ENCODE assay signal across 38 mouse cellular contexts in genomic region chr4:120044612-120045011, GRCm38 (mm10). TPM values are rescaled to one million over a fixed set of nuclear protein-coding genes. Genes with fewer than 3 reads are reported as not detected.
DNase-seq lines count a peak whose midpoint lies in the region; ATAC-seq and TF ChIP-seq lines count a peak whose summit lies in the region.
"Had no signal": no experiment of that assay in that cellular context is flagged by ENCODE, and none has a peak within 500 bp of the region (broad histone marks: within the 10 kb centered on the region; RNA-seq: fewer than 3 reads in every experiment).

No protein-coding gene starts in this region.

- no peaks in the 10 kb centered on the region for H3K9me3 ChIP-seq in forebrain, embryonic 14.5 days (replicated peaks; ENCODE audit: control insufficient read depth, low read length)
- no peaks in the 10 kb centered on the region for H3K9me3 ChIP-seq in forebrain, embryonic 12.5 days
- no peaks in the 10 kb centered on the region for H3K9me3 ChIP-seq in midbrain, embryonic 16.5 days (replicated peaks; ENCODE audit: control insufficient read depth, low read length, poor library complexity, severe bottlenecking)
- no peaks in the 10 kb centered on the region for H3K9me3 ChIP-seq in midbrain, embryonic 13.5 days
- no peaks in the 10 kb centered on the region for H3K9me3 ChIP-seq in CH12.LX (replicated peaks; ENCODE audit: low read length)
- no peaks in the 10 kb centered on the region for H3K9me3 ChIP-seq in stomach, postnatal 0 days (ENCODE audit: control insufficient read depth, low read length)
- H3K9me3 ChIP-seq: embryonic facial prominence, embryonic 12.5 days; heart, embryonic 12.5 days; liver, embryonic 12.5 days; midbrain, embryonic 15.5 days; neural tube, embryonic 12.5 days had no signal

- TF ChIP-seq EP300 in CH12.LX (IDR thresholded peaks at IDR 0.05; ENCODE audit: low read length): no peak
- TF ChIP-seq EP300 in stomach, postnatal 0 days (optimal IDR thresholded peaks at IDR 0.05): no peak

- dilution Hi-C loops in CH12.LX (cut with MboI; ENCODE audit: extremely low pct_ligation_motif_present, extremely low pct_unique_long_range_greater_than_20kb, low sequenced_read_pairs): no loop called here

- no peaks in the 10 kb centered on the region for H3K27me3 ChIP-seq in forebrain, embryonic 14.5 days (replicated peaks; ENCODE audit: control insufficient read depth, insufficient read depth, low read length)
- no peaks in the 10 kb centered on the region for H3K27me3 ChIP-seq in forebrain, embryonic 12.5 days
- H3K27me3 ChIP-seq in midbrain, embryonic 16.5 days (ENCODE audit: control insufficient read depth, insufficient read depth, low read depth, low read length): no peaks in the 10 kb centered on the region
- H3K27me3 ChIP-seq in midbrain, embryonic 13.5 days: no peaks in the 10 kb centered on the region
- H3K27me3 ChIP-seq in CH12.LX (replicated peaks): no peaks in the 10 kb centered on the region
- H3K27me3 ChIP-seq in stomach, postnatal 0 days (ENCODE audit: control insufficient read depth, insufficient read depth, low read length): no peaks in the 10 kb centered on the region
- H3K27me3 ChIP-seq: embryonic facial prominence, embryonic 12.5 days; heart, embryonic 12.5 days; midbrain, embryonic 15.5 days; neural tube, embryonic 12.5 days; Patski had no signal

- 78% methylated on average over 5 of the region's 5 CpGs for WGBS in forebrain, embryonic 14.5 days
- 80% methylated on average over 5 of the region's 5 CpGs for WGBS in forebrain, embryonic 12.5 days
- WGBS in midbrain, embryonic 16.5 days: 78% methylated on average over 5 of the region's 5 CpGs
- 80% methylated on average over 5 of the region's 5 CpGs for WGBS in midbrain, embryonic 13.5 days
- 64% methylated on average over 5 of the region's 5 CpGs for WGBS in olfactory bulb, adult 2 months
- WGBS in stomach, postnatal 0 days: 79% methylated on average over 5 of the region's 5 CpGs

- no peak for TF ChIP-seq RAD21 in CH12.LX (IDR thresholded peaks at IDR 0.05; ENCODE audit: low read depth, low read length)

- H3K36me3 ChIP-seq in forebrain, embryonic 14.5 days (ENCODE audit: control insufficient read depth, insufficient read depth, low read length): no peaks in the 10 kb centered on the region
- no peaks in the 10 kb centered on the region for H3K36me3 ChIP-seq in forebrain, embryonic 12.5 days (replicated peaks)
- H3K36me3 ChIP-seq in midbrain, embryonic 16.5 days (ENCODE audit: control insufficient read depth, insufficient read depth, low read length): no peaks in the 10 kb centered on the region
- H3K36me3 ChIP-seq in midbrain, embryonic 13.5 days: no peaks in the 10 kb centered on the region
- H3K36me3 ChIP-seq in CH12.LX (replicated peaks in 1 of 2; ENCODE audit: control insufficient read depth in 1 of 2, insufficient read depth in 1 of 2, low read length in 1 of 2): peaks cover 3 to 78% of the 10 kb centered on the region in 2 experiments
- no peaks in the 10 kb centered on the region for H3K36me3 ChIP-seq in stomach, postnatal 0 days (ENCODE audit: control insufficient read depth, insufficient read depth, low read length)
- H3K36me3 ChIP-seq: embryonic facial prominence, embryonic 12.5 days; heart, embryonic 12.5 days; liver, embryonic 12.5 days; midbrain, embryonic 15.5 days; neural tube, embryonic 12.5 days had no signal

- no peak overlapping the region for H3K4me2 ChIP-seq in forebrain, embryonic 14.5 days (ENCODE audit: low read length)
- no peak overlapping the region for H3K4me2 ChIP-seq in forebrain, embryonic 12.5 days
- no peak overlapping the region for H3K4me2 ChIP-seq in midbrain, embryonic 16.5 days (ENCODE audit: low read length)
- H3K4me2 ChIP-seq in midbrain, embryonic 13.5 days (replicated peaks): no peak overlapping the region
- H3K4me2 ChIP-seq in CH12.LX (ENCODE audit: insufficient read depth, low read depth, poor library complexity, severe bottlenecking): 0 out of 2 replicates have a peak overlapping the region, but pooled peaks have one; percentile 0
- H3K4me2 ChIP-seq in stomach, postnatal 0 days (replicated peaks; ENCODE audit: low read depth): no peak overlapping the region
- H3K4me2 ChIP-seq: embryonic facial prominence, embryonic 12.5 days; heart, embryonic 12.5 days; hindbrain, embryonic 14.5 days; liver, embryonic 12.5 days; midbrain, embryonic 15.5 days; neural tube, embryonic 12.5 days had no signal

- no peak overlapping the region for H3K9ac ChIP-seq in forebrain, embryonic 14.5 days (ENCODE audit: low read length)
- H3K9ac ChIP-seq in forebrain, embryonic 12.5 days: no peak overlapping the region
- H3K9ac ChIP-seq in midbrain, embryonic 16.5 days (ENCODE audit: low read depth, low read length): no peak overlapping the region
- H3K9ac ChIP-seq in midbrain, embryonic 13.5 days (replicated peaks): no peak overlapping the region
- H3K9ac ChIP-seq in CH12.LX (ENCODE audit: insufficient read depth, low read depth): no peak overlapping the region
- no peak overlapping the region for H3K9ac ChIP-seq in stomach, postnatal 0 days (ENCODE audit: low read length)
- H3K9ac ChIP-seq: embryonic facial prominence, embryonic 12.5 days; heart, embryonic 12.5 days; hindbrain, embryonic 14.5 days; liver, embryonic 12.5 days; liver, postnatal 0 days; midbrain, embryonic 15.5 days; neural tube, embryonic 12.5 days had no signal

- no peak for TF ChIP-seq CTCF in CH12.LX (conservative IDR thresholded peaks at IDR 0.05 in 1 of 2, IDR thresholded peaks at IDR 0.05 in 1 of 2; ENCODE audit: low read depth in 2 of 2, low read length in 2 of 2)
- no peak for TF ChIP-seq CTCF in olfactory bulb, adult 2 months (IDR thresholded peaks at IDR 0.05; ENCODE audit: insufficient read depth, low read depth, low read length)
- TF ChIP-seq CTCF in stomach, postnatal 0 days (IDR thresholded peaks at IDR 0.05; ENCODE audit: low read depth): no peak

- peak overlapping the region; percentile 85 for H3K27ac ChIP-seq in forebrain, embryonic 14.5 days (ENCODE audit: low read depth, low read length)
- no peak overlapping the region for H3K27ac ChIP-seq in forebrain, embryonic 12.5 days
- H3K27ac ChIP-seq in midbrain, embryonic 16.5 days (ENCODE audit: low read length): peak overlapping the region; percentile 35
- no peak overlapping the region for H3K27ac ChIP-seq in midbrain, embryonic 13.5 days
- peak overlapping the region; percentile 59 for H3K27ac ChIP-seq in CH12.LX (ENCODE audit: insufficient read depth, low read depth)
- peak overlapping the region; percentile 47; the same call in 1 of the 2 replicates for H3K27ac ChIP-seq in olfactory bulb, adult 2 months (ENCODE audit: insufficient read depth, low read depth, low read length)
- no peak overlapping the region for H3K27ac ChIP-seq in stomach, postnatal 0 days (replicated peaks)
- H3K27ac ChIP-seq: embryonic facial prominence, embryonic 12.5 days; heart, adult 2 months; hindbrain, embryonic 14.5 days; liver, embryonic 12.5 days; midbrain, embryonic 15.5 days; neural tube, embryonic 12.5 days had no signal

- ATAC-seq in forebrain, embryonic 14.5 days: peak; percentile 21; the same call in 1 of the 2 replicates
- no peak for ATAC-seq in forebrain, embryonic 12.5 days (ENCODE audit: low FRiP score)
- no peak for ATAC-seq in midbrain, embryonic 16.5 days
- no peak for ATAC-seq in midbrain, embryonic 13.5 days
- no peak for ATAC-seq in stomach, postnatal 0 days (ENCODE audit: low FRiP score, low TSS enrichment)
- ATAC-seq: intestine, postnatal 0 days; liver, embryonic 12.5 days; liver, postnatal 0 days; midbrain, embryonic 15.5 days; Patski had no signal

- peaks cover 9% of the 10 kb centered on the region for H3K4me1 ChIP-seq in forebrain, embryonic 14.5 days (ENCODE audit: control insufficient read depth, insufficient read depth, low read length)
- no peaks in the 10 kb centered on the region for H3K4me1 ChIP-seq in forebrain, embryonic 12.5 days
- no peaks in the 10 kb centered on the region; the same call in 1 of the 2 replicates for H3K4me1 ChIP-seq in midbrain, embryonic 16.5 days (ENCODE audit: control insufficient read depth, insufficient read depth, low read length)
- no peaks in the 10 kb centered on the region for H3K4me1 ChIP-seq in midbrain, embryonic 13.5 days (replicated peaks)
- peaks cover 79 to 98% of the 10 kb centered on the region in 2 experiments for H3K4me1 ChIP-seq in CH12.LX (ENCODE audit: control insufficient read depth in 1 of 2, insufficient read depth in 2 of 2)
- H3K4me1 ChIP-seq in olfactory bulb, adult 2 months (ENCODE audit: control insufficient read depth, insufficient read depth, low read length): peaks cover 35% of the 10 kb centered on the region
- no peaks in the 10 kb centered on the region for H3K4me1 ChIP-seq in stomach, postnatal 0 days (replicated peaks; ENCODE audit: control insufficient read depth, insufficient read depth)
- H3K4me1 ChIP-seq: liver, embryonic 12.5 days; midbrain, embryonic 15.5 days; neural tube, embryonic 12.5 days had no signal

- DNase-seq in forebrain, embryonic 14.5 days (ENCODE audit: low spot score): no peak
- no peak for DNase-seq in CH12.LX (ENCODE audit: extremely low read depth)
- DNase-seq in stomach, postnatal 0 days (ENCODE audit: low spot score): no peak
- DNase-seq: adrenal gland, postnatal 10 days; cerebellum, adult 11 months; cerebellum, adult 9-10 months; cerebellum, postnatal 36 days; embryo, embryonic 11 days; heart, adult 2 months; kidney, adult 9 months; kidney, postnatal 10 days; liver, postnatal 0 days; lung, postnatal 36 days had no signal

- TF ChIP-seq POLR2A in CH12.LX (IDR thresholded peaks at IDR 0.05; ENCODE audit: low read depth, low read length): no peak
- no peak for TF ChIP-seq POLR2A in olfactory bulb, adult 2 months (IDR thresholded peaks at IDR 0.05; ENCODE audit: insufficient read depth, low read depth, low read length)

- peaks cover 66% of the 10 kb centered on the region for H3K79me2 ChIP-seq in CH12.LX (replicated peaks; ENCODE audit: control insufficient read depth, extremely low read depth, insufficient read depth, poor library complexity, severe bottlenecking)

- no peak overlapping the region for H3K4me3 ChIP-seq in forebrain, embryonic 14.5 days (ENCODE audit: low read depth, low read length)
- no peak overlapping the region for H3K4me3 ChIP-seq in forebrain, embryonic 12.5 days (replicated peaks)
- H3K4me3 ChIP-seq in midbrain, embryonic 16.5 days (ENCODE audit: low read depth, low read length): no peak overlapping the region
- no peak overlapping the region for H3K4me3 ChIP-seq in midbrain, embryonic 13.5 days (replicated peaks)
- H3K4me3 ChIP-seq in CH12.LX (replicated peaks in 1 of 3; ENCODE audit: low read depth in 2 of 3, low read length in 2 of 3, poor library complexity in 1 of 3): no peak overlapping the region
- H3K4me3 ChIP-seq in olfactory bulb, adult 2 months (ENCODE audit: insufficient read depth, low read depth, low read length): no peak overlapping the region
- H3K4me3 ChIP-seq in stomach, postnatal 0 days (ENCODE audit: low read depth, low read length): no peak overlapping the region
- H3K4me3 ChIP-seq: embryonic facial prominence, embryonic 12.5 days; heart, adult 2 months; heart, embryonic 12.5 days; liver, embryonic 12.5 days; midbrain, embryonic 15.5 days; myocyte; neural tube, embryonic 12.5 days had no signal

- in situ Hi-C loops in CH12.LX (cut with MboI; ENCODE audit: low pct_ligation_motif_present, low pct_unique_long_range_greater_than_20kb, low sequenced_read_pairs): no loop called here

RNA-seq across cellular contexts. Expression of gene AL607142.1, which starts 20.2 kb away (rescaled TPM):
- polyA plus RNA-seq in forebrain, embryonic 14.5 days (2014; fragmentation: Nextera tagmentation; extraction: Ambion mirVana): not detected in 2 replicates
- not detected in 2 replicates for polyA plus RNA-seq in forebrain, embryonic 12.5 days (2016; fragmentation: Nextera tagmentation; extraction: Ambion mirVana)
- polyA plus RNA-seq in midbrain, embryonic 16.5 days (2015; fragmentation: Nextera tagmentation; extraction: Ambion mirVana): not detected in 2 replicates
- polyA plus RNA-seq in midbrain, embryonic 13.5 days (2015; fragmentation: Nextera tagmentation; extraction: Ambion mirVana): not detected in 2 replicates
- not detected in 2 replicates for total RNA-seq in CH12.LX (2012; rRNA removed)
- not detected in 2 replicates for total RNA-seq in CH12.LX (2014; rRNA removed)
- polyA plus RNA-seq in CH12.LX (2012; ENCODE audit: insufficient read length, low read depth): 22.0 TPM in 1 of 2 replicates, not detected in the other
- polyA plus RNA-seq in olfactory bulb, adult 2 months (2012; ENCODE audit: insufficient read depth, insufficient read length, low replicate concordance, missing spikeins): not detected in 2 replicates
- not detected in 2 replicates for polyA plus RNA-seq in stomach, postnatal 0 days (2015; fragmentation: Nextera tagmentation; extraction: Ambion mirVana)
- total RNA-seq: adrenal gland, postnatal 10 days; gastrocnemius, adult 8-10 months; gastrocnemius, postnatal 4 days; heart, adult 2 months; hematopoietic stem cell, adult 5-6 weeks; layer of hippocampus, postnatal 14 days; left cerebral cortex, postnatal 4 days; megakaryocyte, adult 5-6 weeks; MEL had no signal
- polyA plus RNA-seq: embryonic facial prominence, embryonic 12.5 days; heart, adult 2 months; heart, embryonic 12.5 days; heart, postnatal 0 days; hindbrain, embryonic 14.5 days; intestine, postnatal 0 days; limb, embryonic 14.5 days; liver, embryonic 12.5 days; liver, postnatal 0 days; lung, embryonic 16.5 days; midbrain, embryonic 15.5 days; myocyte; neural tube, embryonic 12.5 days; Patski; small intestine, adult 2 months; stomach, embryonic 14.5 days had no signal

Comparison
In these comparisons a context has a peak if more than half of its experiments do, and no peak if none do; other contexts are left out.
1. H3K27ac ChIP-seq: peak in forebrain, embryonic 14.5 days (single experiment), midbrain, embryonic 16.5 days (single experiment), CH12.LX (single experiment) and olfactory bulb, adult 2 months (single experiment); none in forebrain, embryonic 12.5 days (single experiment), midbrain, embryonic 13.5 days (single experiment) and stomach, postnatal 0 days (single experiment).